Mouse (Mus musculus) intestine, postnatal 0 days (tissue): ENCODE measurements around the gene Atp1a2. TPM values are rescaled to one million over a fixed set of nuclear protein-coding genes. Genes with fewer than 3 reads are reported as not detected.

Source experiments
- ATAC-seq: fragments of 200-750 bp; cut with Nextera tagmentation; 2 replicates; pipeline ENCODE4 v1.8.0; 2017; ENCODE audit warnings: mild to moderate bottlenecking, moderate TSS enrichment, moderate library complexity
- H3K27ac ChIP-seq: fragments of 300-500 bp; sonication (generic); 2 replicates; pipeline ENCODE4 v1.5.1; 2014; ENCODE audit warnings: mild to moderate bottlenecking, low read depth, low read length, moderate library complexity
- H3K27me3 ChIP-seq: fragments of 300-500 bp; sonication (generic); replicated peaks from 2 replicates; pipeline ENCODE4 v1.6.1; 2014; ENCODE audit warnings: low read length, mixed read lengths; ENCODE audit not compliant: control insufficient read depth, insufficient read depth
- H3K36me3 ChIP-seq: fragments of 300-500 bp; sonication (generic); 2 replicates; pipeline ENCODE4 v1.6.1; 2014; ENCODE audit warnings: mild to moderate bottlenecking, moderate library complexity; ENCODE audit not compliant: control insufficient read depth, insufficient read depth
- H3K4me1 ChIP-seq: fragments of 300-500 bp; sonication (generic); replicated peaks from 2 replicates; pipeline ENCODE4 v1.6.1; 2014; ENCODE audit warnings: antibody characterized with exemption, low read length, mixed read lengths; ENCODE audit not compliant: control insufficient read depth, insufficient read depth
- H3K4me2 ChIP-seq: fragments of 300-500 bp; sonication (generic); replicated peaks from 2 replicates; pipeline ENCODE4 v1.6.1; 2014; ENCODE audit warnings: low read depth, mild to moderate bottlenecking, moderate library complexity
- H3K4me3 ChIP-seq: fragments of 300-500 bp; sonication (generic); 2 replicates; pipeline ENCODE4 v1.5.1; 2014; ENCODE audit warnings: low read depth, low read length
- H3K9ac ChIP-seq: fragments of 300-500 bp; sonication (generic); 2 replicates; pipeline ENCODE4 v1.6.1; 2014; ENCODE audit warnings: mild to moderate bottlenecking, low read depth, low read length
- H3K9me3 ChIP-seq: fragments of 300-500 bp; sonication (generic); 2 replicates; pipeline ENCODE4 v1.6.1; 2016; ENCODE audit warnings: mixed run types; ENCODE audit not compliant: control insufficient read depth
- CTCF ChIP-seq: sonication (generic); IDR thresholded peaks from 2 replicates; pipeline ENCODE4 v1.5.1; 2016; ENCODE audit warnings: low read depth, mild to moderate bottlenecking, control low read depth, antibody characterized with exemption, moderate library complexity
- WGBS: fragments of 180-500 bp; shearing (Covaris S2); extraction: QIAGEN DNeasy Blood & Tissue Kit; methylation state at CpG from one replicate; pipeline ENCODE4 v1.1.7; 2014; 5-methylcytosine and 5-hydroxymethylcytosine counted together
- polyA plus RNA-seq: library from polyadenylated mRNA; unstranded; fragments of >200 nt; fragmentation: Nextera tagmentation; extraction: Ambion mirVana; gene quantifications from 2 replicates; pipeline ENCODE4 v1.2.1, GENCODE M21; 2015

Gene Atp1a2
- polyA plus RNA-seq, 1 experiment from 2014 or later = 1.9 TPM

DNA sequence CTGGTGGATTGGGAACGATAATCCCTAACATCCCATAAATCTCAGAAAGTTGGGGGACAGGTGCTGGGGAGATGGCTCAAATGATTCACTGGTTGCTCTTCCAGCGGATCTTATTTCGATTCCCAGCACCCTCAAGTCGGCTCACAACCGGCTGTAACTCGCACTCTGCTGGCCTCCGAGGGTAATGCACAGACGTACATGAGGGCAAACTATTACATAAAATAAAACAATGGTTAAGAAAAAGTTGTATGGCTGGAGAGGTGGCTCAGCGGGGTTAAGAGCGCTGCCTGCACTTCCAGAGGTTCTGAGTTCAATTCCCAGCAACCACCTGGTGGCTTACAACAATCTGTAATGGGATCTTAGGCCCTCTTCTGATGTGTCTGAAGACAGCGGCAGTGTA is 28.8 kb upstream of the Atp1a2 start:
- no peak for TF ChIP-seq CTCF
- Histone ChIP-seq H3K27ac (no peak overlapping the region), H3K9ac (no peak overlapping the region)

DNA sequence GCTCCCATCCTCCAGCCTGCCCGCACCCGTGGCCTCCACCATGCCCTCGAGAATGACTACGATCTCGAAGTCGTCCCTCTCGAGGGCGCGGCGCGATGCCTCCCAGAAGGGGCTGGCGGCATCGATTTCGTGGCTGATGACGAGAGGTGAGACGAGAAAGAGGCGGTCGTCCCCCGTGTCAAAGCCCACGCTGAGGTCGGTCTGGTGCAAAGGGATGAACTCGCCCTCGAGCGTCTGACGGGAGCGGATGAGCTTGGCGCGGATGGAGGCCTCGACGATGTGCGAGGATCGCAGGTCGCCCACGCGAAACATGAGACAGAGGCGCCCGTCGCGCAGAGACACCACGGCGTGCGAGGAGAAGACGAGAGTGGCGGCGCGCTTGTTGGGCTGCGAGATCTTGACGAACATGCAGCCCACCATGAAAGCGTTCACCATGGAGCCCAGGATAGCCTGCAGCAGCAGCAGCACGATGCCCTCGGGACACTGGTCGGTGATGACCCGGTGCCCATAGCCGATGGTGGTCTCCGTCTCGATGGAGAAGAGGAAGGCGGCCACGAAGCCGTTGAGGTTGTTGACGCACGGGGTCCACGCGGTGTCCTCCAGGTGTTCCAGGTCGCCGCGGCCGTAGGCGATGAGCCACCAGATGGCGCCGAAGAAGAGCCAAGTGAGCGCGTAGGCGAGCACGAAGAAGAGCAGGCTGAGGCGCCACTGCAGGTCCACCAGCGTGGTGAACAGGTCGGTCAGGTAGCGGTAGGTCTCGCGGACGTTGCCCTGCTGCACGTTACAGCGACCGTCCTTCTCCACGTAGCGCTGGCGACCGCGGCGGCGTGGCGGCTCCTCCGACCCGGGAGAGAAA is 28.0 kb upstream of the Atp1a2 start:
- H3K9ac ChIP-seq = no peak overlapping the region
- peak; percentile 61 for ATAC-seq
- no peaks in the 10 kb centered on the region for H3K9me3 ChIP-seq
- peaks cover 56% of the 10 kb centered on the region for H3K27me3 ChIP-seq
- peak overlapping the region; percentile 40 for H3K4me3 ChIP-seq
- no peak overlapping the region for H3K27ac ChIP-seq
- H3K4me2 ChIP-seq = peak overlapping the region; percentile 71
- no peaks in the 10 kb centered on the region for H3K36me3 ChIP-seq
- TF ChIP-seq CTCF = peak; percentile 87
- no peaks in the 10 kb centered on the region for H3K4me1 ChIP-seq
- WGBS = 19% methylated on average over 94 of the region's 94 CpGs

More for the DNA sequence above, 28.8 kb upstream of the Atp1a2 start:
- peaks cover 56% of the 10 kb centered on the region for H3K27me3 ChIP-seq
- H3K36me3 ChIP-seq = no peaks in the 10 kb centered on the region
- H3K4me2 ChIP-seq = peak overlapping the region; percentile 71
- H3K9me3 ChIP-seq = no peaks in the 10 kb centered on the region
- 59% methylated on average over 11 of the region's 11 CpGs for WGBS
- H3K4me3 ChIP-seq = peak overlapping the region; percentile 40
- H3K4me1 ChIP-seq = no peaks in the 10 kb centered on the region
- ATAC-seq = no peak

DNA sequence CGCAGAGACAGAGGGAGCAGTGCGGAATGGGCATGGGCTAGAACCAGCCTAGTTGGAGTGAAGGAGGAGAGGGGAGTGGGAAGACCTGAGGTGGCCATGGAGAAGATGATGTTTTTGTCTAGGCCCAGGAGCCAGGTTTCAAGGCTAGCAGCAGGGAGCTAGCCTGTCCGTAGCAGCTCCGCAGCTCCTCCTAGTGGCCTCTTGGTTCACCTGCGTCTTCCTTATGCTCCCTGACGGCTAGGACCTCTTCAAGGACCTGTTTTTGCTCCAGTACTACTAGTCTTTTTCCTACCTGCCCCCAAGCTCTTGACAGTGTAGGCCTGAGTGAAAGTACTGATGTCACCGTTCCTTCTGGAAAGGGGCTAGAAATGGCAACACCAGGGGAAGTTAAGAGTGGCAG is 26.9 kb upstream of the Atp1a2 start:
- no peaks in the 10 kb centered on the region for H3K36me3 ChIP-seq
- H3K4me1 ChIP-seq = no peaks in the 10 kb centered on the region
- peak; percentile 94 for TF ChIP-seq CTCF
- H3K9ac ChIP-seq = no peak overlapping the region
- no peaks in the 10 kb centered on the region for H3K9me3 ChIP-seq
- H3K4me3 ChIP-seq = no peak overlapping the region
- H3K27ac ChIP-seq = no peak overlapping the region
- H3K27me3 ChIP-seq = peaks cover 49% of the 10 kb centered on the region
- no peak overlapping the region for H3K4me2 ChIP-seq
- ATAC-seq = peak; percentile 25
- WGBS = 16% methylated on average over 7 of the region's 7 CpGs

DNA sequence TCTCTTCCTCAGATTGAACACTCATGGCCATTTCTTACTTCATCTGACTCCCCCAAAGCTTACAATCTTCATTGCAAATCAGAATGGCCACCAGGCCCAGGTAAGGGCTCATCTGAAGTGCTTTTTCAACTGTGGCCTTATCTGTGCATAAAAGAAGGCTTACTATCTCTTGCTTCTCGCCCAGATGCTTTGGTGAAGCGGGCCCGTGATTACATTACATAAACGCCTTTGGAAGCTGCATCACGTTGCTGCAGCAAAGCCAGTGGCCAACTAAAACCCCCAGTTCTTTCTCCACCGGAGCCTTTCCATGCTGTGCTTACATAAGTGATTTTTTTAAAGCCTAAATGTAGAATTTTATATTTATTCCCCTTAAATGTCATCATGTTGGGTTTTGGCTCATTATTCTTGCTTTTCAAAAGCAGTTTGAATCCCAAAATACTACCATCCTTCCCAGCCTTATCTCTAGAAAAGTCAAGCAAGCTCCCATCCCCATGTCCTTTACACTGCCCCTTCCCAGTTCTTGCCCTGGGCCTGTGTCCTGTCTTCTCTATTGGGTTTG is 26.0 kb upstream of the Atp1a2 start:
- Histone ChIP-seq H3K27ac (no peak overlapping the region), H3K9ac (no peak overlapping the region), H3K36me3 (peaks cover 4% of the 10 kb centered on the region; the same call in 1 of the 2 replicates), H3K9me3 (no peaks in the 10 kb centered on the region), H3K4me1 (no peaks in the 10 kb centered on the region), H3K4me3 (no peak overlapping the region), H3K27me3 (peaks cover 41% of the 10 kb centered on the region), H3K4me2 (no peak overlapping the region)
- no peak for TF ChIP-seq CTCF
- ATAC-seq = no peak
- 66% methylated on average over 6 of the region's 6 CpGs for WGBS

DNA sequence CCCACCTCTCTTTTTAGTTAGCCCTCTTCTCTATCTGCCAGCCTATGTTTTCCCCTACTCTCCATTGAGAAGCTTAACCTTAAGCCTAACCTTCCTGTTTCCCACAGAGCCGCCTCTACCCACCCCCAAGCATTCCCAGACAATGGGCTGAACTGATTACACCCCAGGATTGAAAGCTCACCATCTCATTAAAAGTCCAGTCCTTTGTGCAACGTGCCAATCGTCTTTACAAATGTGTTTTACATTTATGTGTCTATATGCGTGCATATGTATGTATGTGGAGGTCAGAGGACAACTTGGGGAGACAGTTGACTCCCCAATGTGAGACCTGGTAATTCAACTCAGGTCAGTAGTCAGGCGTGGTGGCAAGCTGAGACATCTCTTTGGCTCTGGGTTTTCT is 25.4 kb upstream of the Atp1a2 start:
- Histone ChIP-seq H3K27ac (no peak overlapping the region), H3K4me3 (no peak overlapping the region), H3K9ac (no peak overlapping the region), H3K27me3 (peaks cover 35% of the 10 kb centered on the region), H3K36me3 (peaks cover 9% of the 10 kb centered on the region; the same call in 1 of the 2 replicates), H3K4me1 (no peaks in the 10 kb centered on the region), H3K9me3 (no peaks in the 10 kb centered on the region), H3K4me2 (no peak overlapping the region)
- TF ChIP-seq CTCF = no peak
- no peak for ATAC-seq
- WGBS = 59% methylated on average over 5 of the region's 5 CpGs

DNA sequence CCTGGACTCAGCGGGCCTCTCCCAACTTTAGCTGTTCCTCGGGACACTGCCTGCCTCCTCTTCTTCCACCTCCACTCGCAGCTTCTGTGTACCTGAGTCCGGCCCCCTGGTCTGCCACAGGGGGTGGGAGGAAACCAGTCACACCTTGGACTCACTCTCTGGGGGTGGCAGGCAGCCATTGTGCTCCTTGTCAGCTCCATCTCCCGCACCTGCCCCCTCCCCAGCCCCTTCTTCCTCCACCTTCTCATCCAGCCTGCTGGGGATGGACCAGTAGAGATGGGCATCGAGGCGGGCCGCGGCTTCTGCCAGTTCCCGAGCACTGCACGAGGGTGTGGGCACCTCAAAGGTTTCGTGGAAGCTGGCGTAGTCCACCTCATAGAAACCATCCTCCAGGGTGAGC is 24.9 kb upstream of the Atp1a2 start:
- no peak overlapping the region for H3K9ac ChIP-seq
- no peaks in the 10 kb centered on the region for H3K4me1 ChIP-seq
- peaks cover 30% of the 10 kb centered on the region for H3K27me3 ChIP-seq
- TF ChIP-seq CTCF = no peak
- H3K27ac ChIP-seq = no peak overlapping the region
- no peaks in the 10 kb centered on the region for H3K9me3 ChIP-seq
- no peak overlapping the region for H3K4me3 ChIP-seq
- 64% methylated on average over 13 of the region's 13 CpGs for WGBS
- H3K4me2 ChIP-seq = no peak overlapping the region
- peaks cover 15% of the 10 kb centered on the region; the same call in 1 of the 2 replicates for H3K36me3 ChIP-seq
- no peak for ATAC-seq
